Mouse (Mus musculus) stomach, embryonic 16.5 days (tissue): ENCODE data around the gene Mrpl16. TPM values are rescaled to one million over a fixed set of nuclear protein-coding genes. Genes with fewer than 3 reads are reported as not detected.
A peak's percentile ranks its signal among the peaks of the same experiment; 100 is the strongest.

ENCODE experiments used
- ATAC-seq: fragments of 200-750 bp; cut with Nextera tagmentation; 2 replicates; pipeline ENCODE4 v1.8.0; 2017; ENCODE audit warnings: moderate number of reproducible peaks, moderate TSS enrichment; ENCODE audit not compliant: insufficient read depth, low FRiP score
- H3K27ac ChIP-seq: fragments of 300-500 bp; sonication (generic); 2 replicates; pipeline ENCODE4 v1.5.1; 2014; ENCODE audit warnings: low read length
- H3K27me3 ChIP-seq: fragments of 300-500 bp; sonication (generic); 2 replicates; pipeline ENCODE4 v1.6.1; 2014; ENCODE audit warnings: low read length, control low read depth, mixed read lengths; ENCODE audit not compliant: control insufficient read depth, insufficient read depth
- H3K36me3 ChIP-seq: fragments of 300-500 bp; sonication (generic); 2 replicates; pipeline ENCODE4 v1.6.1; 2014; ENCODE audit warnings: low read length; ENCODE audit not compliant: control insufficient read depth, insufficient read depth
- H3K4me1 ChIP-seq: fragments of 300-500 bp; sonication (generic); 2 replicates; pipeline ENCODE4 v1.6.1; 2014; ENCODE audit warnings: low read length, control low read depth, mixed read lengths; ENCODE audit not compliant: control insufficient read depth, insufficient read depth
- H3K4me2 ChIP-seq: fragments of 300-500 bp; sonication (generic); 2 replicates; pipeline ENCODE4 v1.6.1; 2014; ENCODE audit warnings: low read depth, low read length, mixed read lengths
- H3K4me3 ChIP-seq: fragments of 300-500 bp; sonication (generic); replicated peaks from 2 replicates; pipeline ENCODE4 v1.5.1; 2014; ENCODE audit warnings: mild to moderate bottlenecking, low read length
- H3K9ac ChIP-seq: fragments of 300-500 bp; sonication (generic); 2 replicates; pipeline ENCODE4 v1.6.1; 2014; ENCODE audit warnings: low read length
- H3K9me3 ChIP-seq: fragments of 300-500 bp; sonication (generic); replicated peaks from 2 replicates; pipeline ENCODE4 v1.6.1; 2016; ENCODE audit warnings: low read length, control low read depth; ENCODE audit not compliant: control insufficient read depth
- WGBS: fragments of 180-500 bp; shearing (Covaris S2); extraction: QIAGEN DNeasy Blood & Tissue Kit; methylation state at CpG from one replicate; pipeline ENCODE4 v1.1.7; 2014; 5-methylcytosine and 5-hydroxymethylcytosine counted together
- polyA plus RNA-seq: library from polyadenylated mRNA; unstranded; fragments of >200 nt; fragmentation: Nextera tagmentation; extraction: Ambion mirVana; gene quantifications from 2 replicates; pipeline ENCODE4 v1.2.1, GENCODE M21; 2015

The Mrpl16 gene
- polyA plus RNA-seq, 1 experiment from 2014 or later: 53.0 TPM

DNA sequence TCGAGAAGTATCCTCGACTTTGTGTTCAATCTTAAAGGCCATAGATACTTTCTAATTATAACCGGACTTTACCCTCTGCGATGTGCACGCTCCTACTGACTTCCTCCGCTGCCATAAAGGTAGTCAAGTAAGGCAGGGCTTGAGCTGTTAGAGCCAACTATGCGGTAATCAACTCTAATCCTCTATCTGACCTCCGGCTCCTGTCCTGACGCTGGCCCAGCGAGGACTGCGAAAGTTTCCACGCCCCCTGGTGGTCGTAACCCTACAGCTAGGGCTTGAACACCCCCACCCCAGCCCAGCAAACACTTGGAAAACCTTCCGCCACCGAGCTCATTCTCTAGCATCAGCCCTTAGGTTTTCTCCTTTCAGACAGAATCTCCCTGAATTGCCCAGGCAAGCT, 49.6 kb downstream of the Mrpl16 start:
- peak; percentile 54; the same call in 1 of the 2 replicates for ATAC-seq
- Histone ChIP-seq H3K4me1 (peaks cover 20% of the 10 kb centered on the region), H3K36me3 (no peaks in the 10 kb centered on the region), H3K9me3 (no peaks in the 10 kb centered on the region), H3K4me3 (peak overlapping the region; percentile 87), H3K4me2 (peak overlapping the region; percentile 96), H3K27ac (no peak overlapping the region), H3K9ac (peak overlapping the region; percentile 92), H3K27me3 (no peaks in the 10 kb centered on the region)
- under 1% methylated on average over 15 of the region's 15 CpGs for WGBS

DNA sequence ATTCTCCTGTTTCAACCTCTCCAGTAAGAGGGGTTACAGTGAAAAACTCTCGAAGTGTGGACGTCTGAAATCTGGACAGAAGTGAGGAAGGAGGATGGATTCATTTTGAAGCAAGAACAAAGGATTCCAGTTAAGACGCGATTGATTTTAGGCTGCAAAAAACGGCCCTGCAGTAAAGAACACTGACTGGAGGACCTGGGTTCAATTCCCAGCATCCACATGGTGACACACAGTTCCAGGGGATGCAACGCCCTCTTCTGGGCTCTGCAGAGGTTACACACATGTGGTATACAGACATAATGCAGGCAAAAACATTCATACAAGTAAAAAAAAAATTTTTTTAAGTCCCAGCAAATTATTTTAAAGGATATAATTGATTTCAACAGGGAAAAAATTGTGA, 50.0 kb downstream of the Mrpl16 start:
- WGBS: 25% methylated on average over 6 of the region's 6 CpGs
- Histone ChIP-seq H3K4me3 (peak overlapping the region; percentile 87), H3K36me3 (no peaks in the 10 kb centered on the region), H3K9ac (peak overlapping the region; percentile 92), H3K27me3 (no peaks in the 10 kb centered on the region), H3K9me3 (no peaks in the 10 kb centered on the region), H3K4me1 (peaks cover 20% of the 10 kb centered on the region), H3K4me2 (peak overlapping the region; percentile 96), H3K27ac (no peak overlapping the region)
- ATAC-seq: no peak

DNA sequence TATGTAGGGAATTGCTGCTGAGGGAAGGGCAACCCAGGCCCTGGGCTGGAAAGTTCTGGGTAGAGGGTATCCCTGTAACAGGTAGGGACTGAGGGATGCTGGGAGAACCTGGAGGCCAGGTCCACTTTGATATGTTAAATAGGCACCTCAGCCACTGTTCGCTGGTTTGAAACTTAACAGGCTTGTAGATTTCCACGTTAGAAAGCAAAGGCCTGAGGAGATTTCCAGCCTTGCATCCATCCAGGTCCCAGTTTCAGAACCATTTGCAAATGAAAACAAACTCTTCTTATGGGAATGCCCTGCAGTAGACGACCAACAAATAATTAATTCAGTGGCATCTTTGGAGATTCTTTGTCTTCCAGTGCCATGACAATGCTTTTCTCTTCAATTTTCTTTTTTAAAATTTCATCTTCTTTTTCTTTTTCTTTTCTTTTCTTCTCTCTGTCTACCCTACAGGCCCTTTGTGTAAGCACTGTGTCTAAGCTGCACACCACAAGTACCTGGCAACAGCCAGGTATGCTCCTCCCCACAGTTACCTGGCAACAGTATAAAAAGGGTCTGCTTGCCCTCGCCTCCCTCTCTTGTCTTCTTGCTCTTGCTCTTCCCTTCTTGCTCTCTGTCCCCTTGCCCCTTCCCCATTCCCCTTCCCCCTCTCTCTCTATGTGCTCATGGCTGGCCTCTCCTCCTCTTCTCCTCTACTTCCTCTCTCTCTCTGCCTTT, 53.3 kb downstream of the Mrpl16 start:
- Histone ChIP-seq H3K4me1 (peaks cover 9% of the 10 kb centered on the region; the same call in 1 of the 2 replicates), H3K4me3 (no peak overlapping the region), H3K4me2 (no peak overlapping the region), H3K27me3 (no peaks in the 10 kb centered on the region), H3K9ac (no peak overlapping the region), H3K27ac (no peak overlapping the region), H3K9me3 (no peaks in the 10 kb centered on the region), H3K36me3 (no peaks in the 10 kb centered on the region)
- ATAC-seq: no peak
- WGBS: 42% methylated on average over 4 of the region's 4 CpGs

Other genes with a start within 250 kb of the Mrpl16 start
- 4.8 and 5.1 TPM in 2 replicates for gene Ms4a4d, start 233.6 kb upstream of the Mrpl16 start, polyA plus RNA-seq
- gene Ms4a6d, start 165.5 kb upstream of the Mrpl16 start, polyA plus RNA-seq: 5.3 and 6.6 TPM in 2 replicates
- gene Ms4a2, start 146.7 kb upstream of the Mrpl16 start, polyA plus RNA-seq: 0.34 and 1.1 TPM in 2 replicates
- gene Ms4a3, start 129.5 kb upstream of the Mrpl16 start, polyA plus RNA-seq: 1.4 and 1.6 TPM in 2 replicates
- gene Oosp2, start 109.8 kb upstream of the Mrpl16 start, polyA plus RNA-seq: not detected in 2 replicates
- not detected in 2 replicates for gene Oosp1, start 79.2 kb upstream of the Mrpl16 start, polyA plus RNA-seq
- gene Oosp3, start 73.3 kb upstream of the Mrpl16 start, polyA plus RNA-seq: not detected in 2 replicates
- gene Gif, start 22.8 kb upstream of the Mrpl16 start, polyA plus RNA-seq: 9.9 and 15.4 TPM in 2 replicates
- 20.2 and 22.7 TPM in 2 replicates for gene Stx3, start 49.0 kb downstream of the Mrpl16 start, polyA plus RNA-seq
- 0.13 TPM in 1 of 2 replicates, not detected in the other for gene Olfr1417, start 68.8 kb downstream of the Mrpl16 start, polyA plus RNA-seq
- not detected in 2 replicates for gene Olfr1418, start 90.7 kb downstream of the Mrpl16 start, polyA plus RNA-seq
- not detected in 2 replicates for gene Olfr1419, start 104.7 kb downstream of the Mrpl16 start, polyA plus RNA-seq
- gene Olfr1420, start 116.2 kb downstream of the Mrpl16 start, polyA plus RNA-seq: 0.06 TPM in 1 of 2 replicates, not detected in the other
- gene Patl1, start 142.0 kb downstream of the Mrpl16 start, polyA plus RNA-seq: 16.6 and 16.9 TPM in 2 replicates
- 4.1 and 4.6 TPM in 2 replicates for gene Osbp, start 195.6 kb downstream of the Mrpl16 start, polyA plus RNA-seq